Mouse (Mus musculus): ENCODE data around the gene Tmem175.
A peak's percentile ranks its signal among the peaks of the same experiment; 100 is the strongest.

Gene Tmem175

GRCm38 (mm10) chr5:108653341-108653740, 23.8 kb downstream of the Tmem175 start:
- DNase-seq (ENCODE audit: low read depth in 2 of 2, low spot score in 2 of 2), result no peak

- no peak for DNase-seq (ENCODE audit: low read depth in 2 of 2, low spot score in 2 of 2)
These were observed 24.9 kb downstream of the Tmem175 start for GRCm38 (mm10) chr5:108654444-108654990.

- no peak for DNase-seq (ENCODE audit: low read depth in 2 of 2, low spot score in 2 of 2)
These were observed 25.8 kb downstream of the Tmem175 start for GRCm38 (mm10) chr5:108655381-108655780.

GRCm38 (mm10) chr5:108655891-108656650, 26.5 kb downstream of the Tmem175 start:
- DNase-seq (ENCODE audit: low read depth in 2 of 2, low spot score in 2 of 2), result no peak

- no peak for DNase-seq (ENCODE audit: low read depth in 2 of 2, low spot score in 2 of 2)
These were observed 27.8 kb downstream of the Tmem175 start for GRCm38 (mm10) chr5:108657406-108657805.

- DNase-seq (ENCODE audit: low read depth in 2 of 2, low spot score in 2 of 2), result no peak
These were observed 29.0 kb downstream of the Tmem175 start for GRCm38 (mm10) chr5:108658611-108659010.

- DNase-seq (ENCODE audit: low read depth in 2 of 2, low spot score in 2 of 2), result peak in 1 of 2 experiments; percentile 15
These were observed 30.4 kb downstream of the Tmem175 start, which contains the start of gene Idua for GRCm38 (mm10) chr5:108659698-108660631. Idua (plus strand) TSS chr5:108660331.

GRCm38 (mm10) chr5:108660632-108661268, 31.2 kb downstream of the Tmem175 start:
- DNase-seq (ENCODE audit: low read depth in 2 of 2, low spot score in 2 of 2), result peak; percentile 75 to 78

- DNase-seq (ENCODE audit: low read depth in 2 of 2, low spot score in 2 of 2), result no peak
These were observed 33.2 kb downstream of the Tmem175 start for GRCm38 (mm10) chr5:108662772-108663171.

- DNase-seq (ENCODE audit: low read depth in 2 of 2, low spot score in 2 of 2), result no peak
These were observed 35.5 kb downstream of the Tmem175 start for GRCm38 (mm10) chr5:108665066-108665465.

- DNase-seq (ENCODE audit: low read depth in 2 of 2, low spot score in 2 of 2), result no peak
These were observed 37.8 kb downstream of the Tmem175 start for GRCm38 (mm10) chr5:108667370-108667769.

GRCm38 (mm10) chr5:108668387-108668932, 38.9 kb downstream of the Tmem175 start:
- no peak for DNase-seq (ENCODE audit: low read depth in 2 of 2, low spot score in 2 of 2)

GRCm38 (mm10) chr5:108668977-108669936, 39.7 kb downstream of the Tmem175 start, which contains the start of gene Dgkq:
Dgkq (minus strand) TSS chr5:108669672.
- peak; percentile 74 to 81 for DNase-seq (ENCODE audit: low read depth in 2 of 2, low spot score in 2 of 2)

GRCm38 (mm10) chr5:108669986-108670385, 40.4 kb downstream of the Tmem175 start:
- no peak for DNase-seq (ENCODE audit: low read depth in 2 of 2, low spot score in 2 of 2)

- peak in 1 of 2 experiments; percentile 42 for DNase-seq (ENCODE audit: low read depth in 2 of 2, low spot score in 2 of 2)
These were observed 41.2 kb downstream of the Tmem175 start for GRCm38 (mm10) chr5:108670785-108671184.

GRCm38 (mm10) chr5:108671757-108672156, 42.2 kb downstream of the Tmem175 start:
- DNase-seq (ENCODE audit: low read depth in 2 of 2, low spot score in 2 of 2), result no peak

GRCm38 (mm10) chr5:108674624-108675023, 45.1 kb downstream of the Tmem175 start:
- DNase-seq (ENCODE audit: low read depth in 2 of 2, low spot score in 2 of 2), result no peak

- DNase-seq (ENCODE audit: low read depth in 2 of 2, low spot score in 2 of 2), result no peak
These were observed 45.8 kb downstream of the Tmem175 start, which contains the start of gene Slc26a1 for GRCm38 (mm10) chr5:108675251-108675816. Slc26a1 (minus strand) TSS chr5:108675569.

All from CD8-positive naive resting alpha-beta T cell, adult 2 months (primary cell).